Mouse (Mus musculus): Measurements from ENCODE around the gene Tmtc2. TPM values are rescaled to one million over a fixed set of nuclear protein-coding genes. Genes with fewer than 3 reads are reported as not detected.

Tmtc2 gene
- polyA plus RNA-seq, 1 experiment, result 1.1 TPM

DNA sequence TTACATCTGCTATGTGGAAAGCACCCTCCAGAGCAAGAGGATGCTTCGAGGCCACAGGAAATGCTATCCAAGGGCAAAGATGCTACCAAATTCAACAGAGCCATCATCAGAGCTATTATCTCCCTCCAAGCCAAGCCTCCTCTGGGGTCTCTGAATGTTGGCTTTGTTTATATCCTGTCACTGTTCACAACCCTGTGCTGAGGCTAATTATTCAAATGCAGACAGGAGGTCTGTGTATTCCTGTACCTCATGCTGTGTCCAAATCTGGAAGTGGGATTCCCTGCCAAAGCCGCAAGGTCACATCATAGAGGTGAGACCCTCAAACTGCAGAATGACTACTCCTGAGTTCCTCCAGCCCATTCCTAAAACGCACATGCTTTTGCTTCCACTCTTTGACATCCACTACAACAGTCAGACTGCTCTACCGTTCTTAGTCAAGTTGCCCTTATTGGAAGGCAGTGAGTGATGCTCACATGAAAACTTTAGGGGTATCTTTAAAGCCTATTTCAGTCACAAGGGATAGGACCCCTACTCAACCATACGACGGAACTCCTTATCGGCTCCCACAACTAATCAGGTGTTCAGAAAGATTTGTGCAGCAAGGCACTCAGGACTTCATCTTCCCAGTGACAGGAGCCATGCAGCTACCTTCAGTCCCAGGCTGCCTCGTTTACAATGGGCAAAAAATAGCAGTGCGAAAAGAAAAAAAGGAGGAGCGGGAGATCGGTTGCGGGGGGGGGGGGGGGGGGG, 64.9 kb downstream of the Tmtc2 start:
- no peaks in the 10 kb centered on the region for H3K9me3 ChIP-seq (replicated peaks; ENCODE audit: control insufficient read depth, insufficient read depth, low read length, poor library complexity, severe bottlenecking)
- H3K4me3 ChIP-seq (ENCODE audit: low read depth, low read length), result no peak overlapping the region
- no peaks in the 10 kb centered on the region for H3K27me3 ChIP-seq (ENCODE audit: control insufficient read depth, insufficient read depth, low read length, poor library complexity, severe bottlenecking)
- no peak overlapping the region for H3K9ac ChIP-seq (ENCODE audit: low read depth, poor library complexity, severe bottlenecking)
- H3K27ac ChIP-seq (ENCODE audit: insufficient read depth, low read length), result no peak overlapping the region
- H3K36me3 ChIP-seq (ENCODE audit: control insufficient read depth, insufficient read depth, low read length, poor library complexity, severe bottlenecking), result no peaks in the 10 kb centered on the region
- H3K4me1 ChIP-seq (ENCODE audit: control insufficient read depth, insufficient read depth, low read length), result peaks cover 1% of the 10 kb centered on the region
- TF ChIP-seq CTCF (IDR thresholded peaks at IDR 0.05; ENCODE audit: low read depth, low read length), result no peak
- no peak for TF ChIP-seq EP300 (IDR thresholded peaks at IDR 0.05; ENCODE audit: insufficient read depth, low read depth, low read length)
- no peak for TF ChIP-seq POLR2A (IDR thresholded peaks at IDR 0.05; ENCODE audit: insufficient read depth, low read length)

DNA sequence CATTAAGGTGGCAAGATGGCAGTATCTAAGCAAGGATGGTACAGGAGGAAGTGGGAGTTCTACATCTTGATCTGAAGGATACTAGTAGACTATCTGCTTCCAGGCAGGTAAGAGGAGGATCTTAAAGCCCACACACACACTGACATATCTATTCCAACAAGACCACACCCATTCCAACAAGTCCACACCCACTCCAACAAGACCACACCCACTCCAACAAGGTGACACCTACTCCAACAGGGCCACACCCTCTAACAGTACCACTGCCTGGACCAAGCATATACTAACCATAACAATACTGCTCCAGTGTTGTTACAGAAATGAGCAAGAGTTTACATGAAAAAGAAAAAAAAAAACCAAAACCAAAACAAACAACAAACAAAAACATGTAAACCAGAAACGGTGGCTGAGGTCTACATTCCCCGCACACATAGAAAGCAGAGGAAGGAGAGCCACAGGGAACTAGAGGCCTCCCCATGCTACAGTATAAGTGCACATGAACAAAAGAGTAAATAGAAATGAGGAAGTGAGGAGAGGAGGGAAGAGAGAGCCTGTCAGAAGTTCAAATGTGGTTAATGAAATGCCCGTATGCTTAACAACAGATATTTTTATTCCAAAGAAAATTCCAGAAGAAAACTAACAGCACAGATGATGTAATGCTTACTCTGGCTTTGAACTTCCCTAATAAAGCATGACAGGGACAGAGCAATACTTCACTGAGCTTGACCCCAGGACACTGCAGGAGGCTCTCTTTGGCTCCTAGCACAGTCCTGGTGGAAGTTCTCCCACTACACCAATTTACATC, 66.1 kb downstream of the Tmtc2 start:
- peaks cover 1% of the 10 kb centered on the region for H3K4me1 ChIP-seq (ENCODE audit: control insufficient read depth, insufficient read depth, low read length)
- H3K9me3 ChIP-seq (replicated peaks; ENCODE audit: control insufficient read depth, insufficient read depth, low read length, poor library complexity, severe bottlenecking), result no peaks in the 10 kb centered on the region
- H3K36me3 ChIP-seq (ENCODE audit: control insufficient read depth, insufficient read depth, low read length, poor library complexity, severe bottlenecking), result no peaks in the 10 kb centered on the region
- TF ChIP-seq POLR2A (IDR thresholded peaks at IDR 0.05; ENCODE audit: insufficient read depth, low read length) (no peak), CTCF (IDR thresholded peaks at IDR 0.05; ENCODE audit: low read depth, low read length) (no peak), EP300 (IDR thresholded peaks at IDR 0.05; ENCODE audit: insufficient read depth, low read depth, low read length) (no peak)
- no peaks in the 10 kb centered on the region for H3K27me3 ChIP-seq (ENCODE audit: control insufficient read depth, insufficient read depth, low read length, poor library complexity, severe bottlenecking)
- no peak overlapping the region for H3K27ac ChIP-seq (ENCODE audit: insufficient read depth, low read length)
- H3K9ac ChIP-seq (ENCODE audit: low read depth, poor library complexity, severe bottlenecking), result no peak overlapping the region
- H3K4me3 ChIP-seq (ENCODE audit: low read depth, low read length), result no peak overlapping the region

DNA sequence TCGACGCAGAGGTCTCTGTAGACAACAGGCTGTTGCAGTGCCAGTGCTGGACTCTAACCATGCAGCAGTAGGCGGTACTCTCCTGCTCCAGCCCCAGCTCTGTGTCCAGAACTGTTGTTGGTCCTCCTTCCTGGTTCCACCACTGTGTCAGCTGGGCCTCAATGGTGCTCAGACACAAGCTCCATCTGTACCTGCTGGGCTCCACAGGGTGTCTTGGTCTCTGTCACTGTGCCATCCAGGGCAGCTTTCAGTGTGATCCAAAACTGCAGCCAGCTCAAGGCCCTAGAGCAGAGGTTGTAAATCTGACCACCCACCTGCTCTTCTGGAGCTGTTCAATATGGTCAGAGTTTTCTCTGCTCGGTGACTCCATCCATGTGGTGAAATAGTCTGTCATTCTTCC, 68.2 kb downstream of the Tmtc2 start:
- Histone ChIP-seq H3K27ac (ENCODE audit: insufficient read depth, low read length) (no peak overlapping the region), H3K4me1 (ENCODE audit: control insufficient read depth, insufficient read depth, low read length) (peaks cover 1% of the 10 kb centered on the region), H3K9ac (ENCODE audit: low read depth, poor library complexity, severe bottlenecking) (no peak overlapping the region), H3K4me3 (ENCODE audit: low read depth, low read length) (no peak overlapping the region), H3K36me3 (ENCODE audit: control insufficient read depth, insufficient read depth, low read length, poor library complexity, severe bottlenecking) (no peaks in the 10 kb centered on the region), H3K9me3 (replicated peaks; ENCODE audit: control insufficient read depth, insufficient read depth, low read length, poor library complexity, severe bottlenecking) (no peaks in the 10 kb centered on the region), H3K27me3 (ENCODE audit: control insufficient read depth, insufficient read depth, low read length, poor library complexity, severe bottlenecking) (no peaks in the 10 kb centered on the region)
- no peak for TF ChIP-seq CTCF (IDR thresholded peaks at IDR 0.05; ENCODE audit: low read depth, low read length)
- TF ChIP-seq POLR2A (IDR thresholded peaks at IDR 0.05; ENCODE audit: insufficient read depth, low read length), result no peak
- TF ChIP-seq EP300 (IDR thresholded peaks at IDR 0.05; ENCODE audit: insufficient read depth, low read depth, low read length), result no peak

DNA sequence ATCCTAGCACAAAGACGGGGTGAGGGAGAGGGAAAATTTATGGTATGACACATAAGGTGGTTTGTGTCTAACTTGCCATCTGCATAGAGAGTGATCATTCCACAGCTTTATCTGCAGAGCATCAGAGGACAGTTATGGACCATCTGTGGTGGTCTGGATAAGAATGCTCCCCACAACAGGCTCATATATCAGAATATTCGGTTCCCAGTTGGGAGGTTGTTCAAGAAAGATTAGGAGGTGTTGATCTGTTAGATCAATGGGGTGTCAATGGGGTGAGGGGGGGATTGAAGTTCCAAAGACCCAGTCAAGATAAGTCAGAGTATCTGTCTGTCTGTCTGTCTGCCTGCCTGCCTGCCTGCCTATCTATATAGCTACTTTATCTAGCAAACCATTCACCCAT, 69.8 kb downstream of the Tmtc2 start:
- Histone ChIP-seq H3K27ac (ENCODE audit: insufficient read depth, low read length) (no peak overlapping the region), H3K4me3 (ENCODE audit: low read depth, low read length) (no peak overlapping the region), H3K9ac (ENCODE audit: low read depth, poor library complexity, severe bottlenecking) (no peak overlapping the region), H3K9me3 (replicated peaks; ENCODE audit: control insufficient read depth, insufficient read depth, low read length, poor library complexity, severe bottlenecking) (no peaks in the 10 kb centered on the region), H3K27me3 (ENCODE audit: control insufficient read depth, insufficient read depth, low read length, poor library complexity, severe bottlenecking) (no peaks in the 10 kb centered on the region), H3K36me3 (ENCODE audit: control insufficient read depth, insufficient read depth, low read length, poor library complexity, severe bottlenecking) (no peaks in the 10 kb centered on the region), H3K4me1 (ENCODE audit: control insufficient read depth, insufficient read depth, low read length) (peaks cover 1% of the 10 kb centered on the region)
- TF ChIP-seq EP300 (IDR thresholded peaks at IDR 0.05; ENCODE audit: insufficient read depth, low read depth, low read length) (no peak), POLR2A (IDR thresholded peaks at IDR 0.05; ENCODE audit: insufficient read depth, low read length) (no peak), CTCF (IDR thresholded peaks at IDR 0.05; ENCODE audit: low read depth, low read length) (no peak)

DNA sequence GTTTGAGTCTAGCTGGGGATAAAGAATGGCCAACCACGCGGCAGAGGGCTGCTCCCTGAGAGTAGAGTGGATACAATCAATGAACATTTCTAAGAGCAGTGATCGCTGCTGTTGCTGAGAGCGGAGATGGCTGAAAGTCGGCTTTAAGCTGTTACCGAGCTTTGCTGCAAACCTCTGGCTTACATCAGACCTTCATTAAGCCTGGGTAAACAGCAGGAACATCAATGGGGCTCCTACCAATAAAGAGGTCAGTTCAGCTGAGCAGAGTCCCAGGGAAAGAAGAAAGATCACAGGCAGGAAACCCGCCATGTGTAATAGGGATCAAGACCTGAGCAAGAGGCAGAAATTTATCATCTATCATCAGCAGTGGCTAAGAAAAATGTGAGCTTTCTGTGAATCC, 72.5 kb downstream of the Tmtc2 start:
- Histone ChIP-seq H3K4me3 (ENCODE audit: low read depth, low read length) (no peak overlapping the region), H3K4me1 (ENCODE audit: control insufficient read depth, insufficient read depth, low read length) (no peaks in the 10 kb centered on the region), H3K27ac (ENCODE audit: insufficient read depth, low read length) (no peak overlapping the region), H3K27me3 (ENCODE audit: control insufficient read depth, insufficient read depth, low read length, poor library complexity, severe bottlenecking) (no peaks in the 10 kb centered on the region), H3K9ac (ENCODE audit: low read depth, poor library complexity, severe bottlenecking) (no peak overlapping the region), H3K36me3 (ENCODE audit: control insufficient read depth, insufficient read depth, low read length, poor library complexity, severe bottlenecking) (no peaks in the 10 kb centered on the region), H3K9me3 (replicated peaks; ENCODE audit: control insufficient read depth, insufficient read depth, low read length, poor library complexity, severe bottlenecking) (no peaks in the 10 kb centered on the region)
- TF ChIP-seq EP300 (IDR thresholded peaks at IDR 0.05; ENCODE audit: insufficient read depth, low read depth, low read length), result no peak
- no peak for TF ChIP-seq POLR2A (IDR thresholded peaks at IDR 0.05; ENCODE audit: insufficient read depth, low read length)
- TF ChIP-seq CTCF (IDR thresholded peaks at IDR 0.05; ENCODE audit: low read depth, low read length), result no peak

DNA sequence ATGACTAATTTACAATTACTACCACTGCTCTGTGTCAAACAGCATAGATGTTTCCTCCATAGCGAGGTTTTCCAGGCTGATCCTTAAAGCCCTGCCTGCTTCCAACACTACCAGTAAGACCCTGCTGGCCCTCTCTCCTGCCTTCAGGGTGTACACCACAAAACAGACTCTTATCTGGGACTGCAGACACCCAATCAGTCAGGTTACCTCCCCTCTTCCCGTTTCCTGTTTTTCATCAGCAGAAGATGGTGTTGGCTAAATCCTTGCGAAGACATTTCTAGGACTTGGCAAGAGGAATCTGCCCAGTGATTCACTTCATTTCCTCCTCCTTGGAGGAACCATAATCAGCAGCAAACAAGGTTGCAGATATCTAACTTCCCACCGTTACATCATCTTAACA, 73.8 kb downstream of the Tmtc2 start:
- Histone ChIP-seq H3K9me3 (replicated peaks; ENCODE audit: control insufficient read depth, insufficient read depth, low read length, poor library complexity, severe bottlenecking) (no peaks in the 10 kb centered on the region), H3K27me3 (ENCODE audit: control insufficient read depth, insufficient read depth, low read length, poor library complexity, severe bottlenecking) (no peaks in the 10 kb centered on the region), H3K4me3 (ENCODE audit: low read depth, low read length) (no peak overlapping the region), H3K4me1 (ENCODE audit: control insufficient read depth, insufficient read depth, low read length) (no peaks in the 10 kb centered on the region), H3K27ac (ENCODE audit: insufficient read depth, low read length) (no peak overlapping the region), H3K9ac (ENCODE audit: low read depth, poor library complexity, severe bottlenecking) (no peak overlapping the region), H3K36me3 (ENCODE audit: control insufficient read depth, insufficient read depth, low read length, poor library complexity, severe bottlenecking) (no peaks in the 10 kb centered on the region)
- TF ChIP-seq CTCF (IDR thresholded peaks at IDR 0.05; ENCODE audit: low read depth, low read length) (no peak), EP300 (IDR thresholded peaks at IDR 0.05; ENCODE audit: insufficient read depth, low read depth, low read length) (no peak)

Measured in ES-Bruce4 (cell line).